Comparison of ENCODE assay signal across 28 mouse cellular contexts in genomic region chr15:99516715-99517114, GRCm38 (mm10). TPM values are rescaled to one million over a fixed set of nuclear protein-coding genes. Genes with fewer than 3 reads are reported as not detected.
"Had no signal": no experiment of that assay in that cellular context is flagged by ENCODE, and none has a peak within 500 bp of the region (broad histone marks: within the 10 kb centered on the region; RNA-seq: fewer than 3 reads in every experiment).

No protein-coding gene starts in this region.

- H3K4me1 ChIP-seq: heart, embryonic 12.5 days; hindbrain, embryonic 13.5 days; hindbrain, embryonic 15.5 days; limb, embryonic 13.5 days; liver, embryonic 12.5 days had no signal

- H3K27me3 ChIP-seq: hindbrain, embryonic 15.5 days had no signal

- ATAC-seq: hindbrain, postnatal 0 days; intestine, embryonic 16.5 days; liver, embryonic 12.5 days had no signal

- H3K27ac ChIP-seq: gastrocnemius, adult 2 months; heart, embryonic 10.5 days; hindbrain, embryonic 13.5 days; hindbrain, embryonic 15.5 days; hindbrain, postnatal 0 days; limb, embryonic 13.5 days; limb, embryonic 15.5 days; liver, embryonic 12.5 days; liver, embryonic 14.5 days had no signal

- H3K36me3 ChIP-seq: heart, embryonic 10.5 days; heart, embryonic 12.5 days; hindbrain, embryonic 13.5 days; limb, embryonic 13.5 days; limb, embryonic 15.5 days; liver, embryonic 12.5 days had no signal

- H3K9ac ChIP-seq: heart, embryonic 12.5 days; hindbrain, embryonic 13.5 days; hindbrain, embryonic 15.5 days; limb, embryonic 13.5 days; limb, embryonic 15.5 days; liver, embryonic 12.5 days; liver, embryonic 14.5 days had no signal

- H3K9me3 ChIP-seq: heart, embryonic 10.5 days; heart, embryonic 12.5 days; hindbrain, embryonic 13.5 days; hindbrain, embryonic 15.5 days; limb, embryonic 13.5 days; limb, embryonic 15.5 days; liver, embryonic 12.5 days had no signal

- H3K4me3 ChIP-seq: gastrocnemius, adult 2 months; heart, embryonic 10.5 days; heart, embryonic 12.5 days; hindbrain, embryonic 13.5 days; hindbrain, embryonic 15.5 days; limb, embryonic 13.5 days; limb, embryonic 15.5 days; liver, embryonic 12.5 days had no signal

- DNase-seq: gastrocnemius, adult 2 months; gastrocnemius, postnatal 10 days; gastrocnemius, postnatal 25 days; heart, adult 18-20 months; heart, postnatal 10 days; kidney, adult 11 months; kidney, adult 2 months; kidney, postnatal 10 days; kidney, postnatal 25 days; layer of hippocampus, adult 9-11 months; layer of hippocampus, postnatal 36 days; left cerebral cortex, postnatal 4 days had no signal

- H3K4me2 ChIP-seq: heart, embryonic 12.5 days; hindbrain, embryonic 13.5 days; hindbrain, embryonic 15.5 days; limb, embryonic 13.5 days; limb, embryonic 15.5 days; liver, embryonic 12.5 days had no signal

RNA-seq across cellular contexts. Expression of gene Faim2, which starts 11.2 kb away (rescaled TPM):
- total RNA-seq: gastrocnemius, postnatal 4 days; granulocyte monocyte progenitor cell, adult 5-6 weeks; hematopoietic stem cell, adult 5-6 weeks had no signal
- polyA plus RNA-seq: kidney, embryonic 14.5 days; limb, embryonic 11.5 days; liver, adult 2 months; liver, embryonic 14.5 days had no signal
